ENCODE assay signal across 8 mouse cellular contexts in genomic region chr9:110246321-110246640, GRCm38 (mm10). TPM values are rescaled to one million over a fixed set of nuclear protein-coding genes. Genes with fewer than 3 reads are reported as not detected.
DNase-seq lines count a peak whose midpoint lies in the region; ATAC-seq and TF ChIP-seq lines count a peak whose summit lies in the region.

No protein-coding gene starts in this region.

- 4% methylated on average over 13 of the region's 13 CpGs for WGBS in cerebellum, adult 2 months
- WGBS in limb, embryonic 14.5 days = 30% methylated on average over 10 of the region's 13 CpGs
- 46% methylated on average over 13 of the region's 13 CpGs for WGBS in stomach, embryonic 14.5 days
- 34% methylated on average over 13 of the region's 13 CpGs for WGBS in lung, adult 2 months

- H3K4me3 ChIP-seq in cerebellum, adult 2 months (replicated peaks; ENCODE audit: insufficient read depth, low read depth, low read length) = peak overlapping the region; percentile 56
- H3K4me3 ChIP-seq in limb, embryonic 14.5 days (replicated peaks; ENCODE audit: low read length) = peak overlapping the region; percentile 61
- H3K4me3 ChIP-seq in stomach, embryonic 14.5 days (ENCODE audit: low read depth, low read length) = peak overlapping the region; percentile 51
- no peak overlapping the region for H3K4me3 ChIP-seq in lung, adult 2 months (replicated peaks; ENCODE audit: extremely low read depth, low read depth, low read length)

- DNase-seq in cerebellum, adult 2 months = no peak
- DNase-seq in cerebellum, adult 8-10 months = no peak
- peak; percentile 40 for DNase-seq in right cerebral cortex, postnatal 4 days
- DNase-seq in right cerebral cortex, postnatal 25 days = no peak
- DNase-seq in limb, embryonic 14.5 days (ENCODE audit: low spot score) = no peak
- no peak for DNase-seq in urinary bladder, postnatal 36 days (ENCODE audit: low spot score in 2 of 2)
- DNase-seq in lung, adult 2 months = no peak

- no peak for ATAC-seq in limb, embryonic 14.5 days (ENCODE audit: low FRiP score, low read depth)
- no peak for ATAC-seq in stomach, embryonic 14.5 days (ENCODE audit: insufficient number of reproducible peaks, insufficient read depth, low FRiP score, low read depth)

- no peak for TF ChIP-seq POLR2A in cerebellum, adult 2 months (IDR thresholded peaks at IDR 0.05; ENCODE audit: borderline replicate concordance, insufficient read depth, low read length)
- no peak for TF ChIP-seq POLR2A in limb, embryonic 14.5 days (IDR thresholded peaks at IDR 0.05; ENCODE audit: borderline replicate concordance, extremely low read depth, insufficient read depth, insufficient read length)
- no peak for TF ChIP-seq POLR2A in lung, adult 2 months (IDR thresholded peaks at IDR 0.05; ENCODE audit: borderline replicate concordance, extremely low read depth, low read depth, low read length)

- H3K4me2 ChIP-seq in limb, embryonic 14.5 days (replicated peaks; ENCODE audit: low read depth, low read length, severe bottlenecking) = peak overlapping the region; percentile 100
- peak overlapping the region; percentile 95 for H3K4me2 ChIP-seq in stomach, embryonic 14.5 days (replicated peaks; ENCODE audit: low read depth, low read length)

- no peaks in the 10 kb centered on the region for H3K9me3 ChIP-seq in limb, embryonic 14.5 days (ENCODE audit: control insufficient read depth, low read length)
- H3K9me3 ChIP-seq in stomach, embryonic 14.5 days (ENCODE audit: control insufficient read depth, low read depth, low read length) = no peaks in the 10 kb centered on the region

- no peak overlapping the region for H3K9ac ChIP-seq in limb, embryonic 14.5 days (ENCODE audit: low read depth, low read length, severe bottlenecking)
- no peak overlapping the region for H3K9ac ChIP-seq in stomach, embryonic 14.5 days (replicated peaks; ENCODE audit: low read depth, low read length)

- peaks cover 21% of the 10 kb centered on the region for H3K4me1 ChIP-seq in cerebellum, adult 2 months (ENCODE audit: control insufficient read depth, insufficient read depth, low read length)
- H3K4me1 ChIP-seq in limb, embryonic 14.5 days (ENCODE audit: control insufficient read depth, insufficient read depth, low read length) = peaks cover 10% of the 10 kb centered on the region
- H3K4me1 ChIP-seq in stomach, embryonic 14.5 days (ENCODE audit: control insufficient read depth, insufficient read depth, low read length) = peaks cover 15% of the 10 kb centered on the region; the same call in 1 of the 2 replicates
- peaks cover 5% of the 10 kb centered on the region for H3K4me1 ChIP-seq in lung, adult 2 months (ENCODE audit: control insufficient read depth, insufficient read depth, low read length)

- no peak overlapping the region for H3K27ac ChIP-seq in cerebellum, adult 2 months (ENCODE audit: insufficient read depth, low read length)
- no peak overlapping the region for H3K27ac ChIP-seq in limb, embryonic 14.5 days (replicated peaks; ENCODE audit: low read depth, low read length)
- no peak overlapping the region for H3K27ac ChIP-seq in stomach, embryonic 14.5 days (ENCODE audit: low read length)

- H3K27me3 ChIP-seq in cerebellum, adult 2 months (ENCODE audit: control insufficient read depth, insufficient read depth, low read length) = no peaks in the 10 kb centered on the region
- H3K27me3 ChIP-seq in limb, embryonic 14.5 days (ENCODE audit: control insufficient read depth, insufficient read depth, low read length) = peaks cover 11% of the 10 kb centered on the region; the same call in 1 of the 2 replicates
- 0 out of 2 replicates have a peak, but pooled peaks cover 3% of the 10 kb centered on the region for H3K27me3 ChIP-seq in stomach, embryonic 14.5 days (ENCODE audit: control insufficient read depth, insufficient read depth, low read length)

- no peak for TF ChIP-seq CTCF in cerebellum, adult 2 months (IDR thresholded peaks at IDR 0.05; ENCODE audit: borderline replicate concordance, insufficient read depth, low read depth, low read length)
- no peak for TF ChIP-seq CTCF in lung, adult 2 months (IDR thresholded peaks at IDR 0.05; ENCODE audit: insufficient read depth, low read length)

- peaks cover 2% of the 10 kb centered on the region; the same call in 1 of the 2 replicates for H3K36me3 ChIP-seq in limb, embryonic 14.5 days (ENCODE audit: control insufficient read depth, insufficient read depth, low read length)
- H3K36me3 ChIP-seq in stomach, embryonic 14.5 days (ENCODE audit: control insufficient read depth, insufficient read depth, low read length) = no peaks in the 10 kb centered on the region

RNA-seq across cellular contexts. Expression of gene Cspg5, which starts 2.7 kb away (rescaled TPM):
- 118 and 124 TPM in 2 replicates for polyA plus RNA-seq in cerebellum, adult 2 months (2012; rRNA removed)
- 10.0 and 11.0 TPM in 2 replicates for polyA plus RNA-seq in limb, embryonic 14.5 days (2012; rRNA removed)
- 6.4 and 7.6 TPM in 2 replicates for polyA plus RNA-seq in limb, embryonic 14.5 days (2014; fragmentation: Nextera tagmentation; extraction: Ambion mirVana)
- 3.2 and 3.5 TPM in 2 replicates for polyA plus RNA-seq in stomach, embryonic 14.5 days (2014; fragmentation: Nextera tagmentation; extraction: Ambion mirVana)
- polyA plus RNA-seq in lung, adult 2 months (2012; rRNA removed) = 0.61 and 0.71 TPM in 2 replicates

RNA-seq across cellular contexts. Expression of gene Elp6, which starts 58.7 kb away (rescaled TPM):
- 24.7 and 26.0 TPM in 2 replicates for polyA plus RNA-seq in cerebellum, adult 2 months (2012; rRNA removed)
- polyA plus RNA-seq in limb, embryonic 14.5 days (2012; rRNA removed) = 36.1 and 43.4 TPM in 2 replicates
- polyA plus RNA-seq in limb, embryonic 14.5 days (2014; fragmentation: Nextera tagmentation; extraction: Ambion mirVana) = 25.3 and 25.8 TPM in 2 replicates
- polyA plus RNA-seq in stomach, embryonic 14.5 days (2014; fragmentation: Nextera tagmentation; extraction: Ambion mirVana) = 23.6 and 25.5 TPM in 2 replicates
- polyA plus RNA-seq in lung, adult 2 months (2012; rRNA removed) = 6.2 and 8.2 TPM in 2 replicates
